Mouse (Mus musculus) forebrain, embryonic 10.5 days (tissue): ENCODE results near the gene Ppp6r3. TPM values are rescaled to one million over a fixed set of nuclear protein-coding genes. Genes with fewer than 3 reads are reported as not detected.
A peak's percentile ranks its signal among the peaks of the same experiment; 100 is the strongest.

Source experiments
- DNase-seq: peaks from one replicate; pipeline ENCODE4 v3.0.0-alpha.2; 2017; ENCODE audit warnings: low spot score; ENCODE audit errors: extremely low spot score
- H3K27ac ChIP-seq: fragments of 300-500 bp; sonication (generic); 2 replicates; pipeline ENCODE4 v1.5.1; 2016; ENCODE audit warnings: mild to moderate bottlenecking
- H3K27me3 ChIP-seq: fragments of 300-500 bp; sonication (generic); 2 replicates; pipeline ENCODE4 v1.6.1; 2016; ENCODE audit warnings: mild to moderate bottlenecking; ENCODE audit not compliant: poor library complexity, severe bottlenecking
- H3K36me3 ChIP-seq: fragments of 300-500 bp; sonication (generic); replicated peaks from 2 replicates; pipeline ENCODE4 v1.6.1; 2016; ENCODE audit warnings: mild to moderate bottlenecking, moderate library complexity
- H3K4me1 ChIP-seq: fragments of 300-500 bp; sonication (generic); 2 replicates; pipeline ENCODE4 v1.6.1; 2016
- H3K4me3 ChIP-seq: fragments of 300-500 bp; sonication (generic); 2 replicates; pipeline ENCODE4 v1.5.1; 2016; ENCODE audit warnings: mild to moderate bottlenecking, moderate library complexity
- H3K9me3 ChIP-seq: fragments of 300-500 bp; sonication (generic); 2 replicates; pipeline ENCODE4 v1.6.1; 2016; ENCODE audit warnings: mild to moderate bottlenecking, moderate library complexity
- WGBS: fragments of 180-500 bp; shearing (Covaris S2); methylation state at CpG from one replicate; pipeline ENCODE4 v1.1.7; 2016; 5-methylcytosine and 5-hydroxymethylcytosine counted together
- polyA plus RNA-seq: library from polyadenylated mRNA; unstranded; fragments of >200 nt; fragmentation: Nextera tagmentation; extraction: Ambion mirVana; gene quantifications from 2 replicates; pipeline ENCODE4 v1.2.1, GENCODE M21; 2016

Ppp6r3 gene
- polyA plus RNA-seq, 1 experiment from 2014 or later, result 75.3 TPM

- H3K36me3 ChIP-seq, result no peaks in the 10 kb centered on the region
- H3K9me3 ChIP-seq, result no peaks in the 10 kb centered on the region
- no peak overlapping the region for H3K27ac ChIP-seq
- no peak overlapping the region for H3K4me3 ChIP-seq
- 84% methylated on average over 3 of the region's 3 CpGs for WGBS
- peaks cover 22% of the 10 kb centered on the region for H3K27me3 ChIP-seq
- peaks cover 33% of the 10 kb centered on the region for H3K4me1 ChIP-seq
- no peak for DNase-seq
Observed at GRCm38 (mm10) chr19:3435824-3436223, 139.7 kb downstream of the Ppp6r3 start.

GRCm38 (mm10) chr19:3434641-3435040 lies 140.9 kb downstream of the Ppp6r3 start:
- no peak for DNase-seq
- H3K4me3 ChIP-seq, result no peak overlapping the region
- peaks cover 15% of the 10 kb centered on the region for H3K27me3 ChIP-seq
- H3K27ac ChIP-seq, result peak overlapping the region; percentile 53; the same call in 1 of the 2 replicates
- peaks cover 24% of the 10 kb centered on the region for H3K4me1 ChIP-seq
- H3K36me3 ChIP-seq, result no peaks in the 10 kb centered on the region
- no peaks in the 10 kb centered on the region for H3K9me3 ChIP-seq
- WGBS, result 39% methylated on average over 4 of the region's 4 CpGs

- no peak overlapping the region for H3K4me3 ChIP-seq
- H3K4me1 ChIP-seq, result peaks cover 29% of the 10 kb centered on the region
- H3K9me3 ChIP-seq, result no peaks in the 10 kb centered on the region
- H3K27ac ChIP-seq, result peak overlapping the region; percentile 53; the same call in 1 of the 2 replicates
- H3K36me3 ChIP-seq, result no peaks in the 10 kb centered on the region
- 52% methylated on average over 4 of the region's 4 CpGs for WGBS
- H3K27me3 ChIP-seq, result peaks cover 10% of the 10 kb centered on the region
- no peak for DNase-seq
Observed at GRCm38 (mm10) chr19:3434124-3434523, 141.4 kb downstream of the Ppp6r3 start.

- H3K4me1 ChIP-seq, result peaks cover 30% of the 10 kb centered on the region
- H3K27ac ChIP-seq, result no peak overlapping the region
- 97% methylated on average over 1 of the region's 2 CpGs for WGBS
- DNase-seq, result no peak
- no peaks in the 10 kb centered on the region for H3K9me3 ChIP-seq
- H3K36me3 ChIP-seq, result no peaks in the 10 kb centered on the region
- no peak overlapping the region for H3K4me3 ChIP-seq
- H3K27me3 ChIP-seq, result no peaks in the 10 kb centered on the region
Observed at GRCm38 (mm10) chr19:3431969-3432368, 143.6 kb downstream of the Ppp6r3 start.

- Histone ChIP-seq H3K4me1 (peaks cover 30% of the 10 kb centered on the region), H3K36me3 (no peaks in the 10 kb centered on the region), H3K9me3 (no peaks in the 10 kb centered on the region), H3K27me3 (no peaks in the 10 kb centered on the region), H3K27ac (no peak overlapping the region), H3K4me3 (no peak overlapping the region)
- no peak for DNase-seq
- WGBS, result 75% methylated on average over 7 of the region's 7 CpGs
Observed at GRCm38 (mm10) chr19:3431066-3431465, 144.5 kb downstream of the Ppp6r3 start.

- H3K36me3 ChIP-seq, result no peaks in the 10 kb centered on the region
- H3K4me3 ChIP-seq, result no peak overlapping the region
- peak overlapping the region; percentile 63; the same call in 1 of the 2 replicates for H3K27ac ChIP-seq
- H3K4me1 ChIP-seq, result peaks cover 22% of the 10 kb centered on the region
- 56% methylated on average over 7 of the region's 7 CpGs for WGBS
- no peaks in the 10 kb centered on the region for H3K9me3 ChIP-seq
- DNase-seq, result no peak
- H3K27me3 ChIP-seq, result no peaks in the 10 kb centered on the region
Observed at GRCm38 (mm10) chr19:3429156-3429816, 146.3 kb downstream of the Ppp6r3 start.

- H3K27ac ChIP-seq, result no peak overlapping the region
- 89% methylated on average over 15 of the region's 15 CpGs for WGBS
- no peak for DNase-seq
- H3K9me3 ChIP-seq, result no peaks in the 10 kb centered on the region
- H3K4me1 ChIP-seq, result peaks cover 11% of the 10 kb centered on the region
- H3K36me3 ChIP-seq, result no peaks in the 10 kb centered on the region
- no peak overlapping the region for H3K4me3 ChIP-seq
- H3K27me3 ChIP-seq, result no peaks in the 10 kb centered on the region
Observed at GRCm38 (mm10) chr19:3428057-3428830, 147.3 kb downstream of the Ppp6r3 start.

- Histone ChIP-seq H3K36me3 (no peaks in the 10 kb centered on the region), H3K27me3 (no peaks in the 10 kb centered on the region), H3K27ac (no peak overlapping the region), H3K9me3 (0 out of 2 replicates have a peak, but pooled peaks cover under 1% of the 10 kb centered on the region), H3K4me1 (peaks cover 2% of the 10 kb centered on the region; the same call in 1 of the 2 replicates), H3K4me3 (no peak overlapping the region)
- 81% methylated on average over 2 of the region's 2 CpGs for WGBS
- no peak for DNase-seq
Observed at GRCm38 (mm10) chr19:3424214-3424613, 151.3 kb downstream of the Ppp6r3 start.

- 71% methylated on average over 4 of the region's 4 CpGs for WGBS
- no peak for DNase-seq
- no peaks in the 10 kb centered on the region for H3K36me3 ChIP-seq
- H3K4me1 ChIP-seq, result no peaks in the 10 kb centered on the region
- no peak overlapping the region for H3K4me3 ChIP-seq
- no peak overlapping the region for H3K27ac ChIP-seq
- no peaks in the 10 kb centered on the region for H3K27me3 ChIP-seq
- peaks cover 7% of the 10 kb centered on the region; the same call in 1 of the 2 replicates for H3K9me3 ChIP-seq
Observed at GRCm38 (mm10) chr19:3422981-3423380, 152.6 kb downstream of the Ppp6r3 start.

GRCm38 (mm10) chr19:3422488-3422887 lies 153.1 kb downstream of the Ppp6r3 start:
- no peaks in the 10 kb centered on the region for H3K4me1 ChIP-seq
- no peak overlapping the region for H3K27ac ChIP-seq
- H3K36me3 ChIP-seq, result no peaks in the 10 kb centered on the region
- DNase-seq, result no peak
- no peaks in the 10 kb centered on the region for H3K27me3 ChIP-seq
- WGBS, result 70% methylated on average over 6 of the region's 6 CpGs
- H3K9me3 ChIP-seq, result peaks cover 7% of the 10 kb centered on the region; the same call in 1 of the 2 replicates
- H3K4me3 ChIP-seq, result no peak overlapping the region

- peaks cover 7% of the 10 kb centered on the region; the same call in 1 of the 2 replicates for H3K9me3 ChIP-seq
- peaks cover 5% of the 10 kb centered on the region for H3K4me1 ChIP-seq
- no peak overlapping the region for H3K4me3 ChIP-seq
- H3K27me3 ChIP-seq, result peaks cover 22% of the 10 kb centered on the region
- no peak overlapping the region for H3K27ac ChIP-seq
- DNase-seq, result no peak
- 53% methylated on average over 5 of the region's 5 CpGs for WGBS
- H3K36me3 ChIP-seq, result no peaks in the 10 kb centered on the region
Observed at GRCm38 (mm10) chr19:3419251-3419650, 156.3 kb downstream of the Ppp6r3 start.

- H3K4me3 ChIP-seq, result peak within 1 kb of the TSS; percentile 48
- peaks cover 48% of the 10 kb centered on the region for H3K27me3 ChIP-seq
- H3K4me1 ChIP-seq, result peaks cover 10% of the 10 kb centered on the region
- no peak within 1 kb of the TSS for H3K27ac ChIP-seq
- 5% methylated on average over 37 of the region's 37 CpGs for WGBS
- peaks cover 7% of the 10 kb centered on the region; the same call in 1 of the 2 replicates for H3K9me3 ChIP-seq
- no peak for DNase-seq
- H3K36me3 ChIP-seq, result no peaks in the 10 kb centered on the region
Observed at GRCm38 (mm10) chr19:3414268-3414733, 161.2 kb downstream of the Ppp6r3 start, which contains the start of gene Gal. Gene Gal, minus strand, starts transcription at chr19:3414544.
